Mouse (Mus musculus) hindbrain, postnatal 0 days (tissue): ENCODE results near the gene Tjp3. TPM values are rescaled to one million over a fixed set of nuclear protein-coding genes. Genes with fewer than 3 reads are reported as not detected.
"Not testable (repeated sequence)": the region's sequence is repeated elsewhere in the genome, so short reads cannot be mapped to it uniquely, and the experiment has no call there.

Experiments used
- ATAC-seq: fragments of 200-750 bp; cut with Nextera tagmentation; 2 replicates; pipeline ENCODE4 v1.8.0; 2017; ENCODE audit warnings: mild to moderate bottlenecking, moderate TSS enrichment, moderate library complexity
- DNase-seq: peaks from one replicate; pipeline ENCODE4 v3.0.0-alpha.2; 2015; ENCODE audit warnings: low spot score
- H3K27ac ChIP-seq: fragments of 300-500 bp; sonication (generic); 2 replicates; pipeline ENCODE4 v1.5.1; 2014; ENCODE audit warnings: mild to moderate bottlenecking
- H3K27me3 ChIP-seq: fragments of 300-500 bp; sonication (generic); 2 replicates; pipeline ENCODE4 v1.6.1; 2014; ENCODE audit warnings: low read length, mixed read lengths; ENCODE audit not compliant: insufficient read depth
- H3K36me3 ChIP-seq: fragments of 300-500 bp; sonication (generic); 2 replicates; pipeline ENCODE4 v1.6.1; 2014; ENCODE audit warnings: low read length, mixed read lengths; ENCODE audit not compliant: insufficient read depth
- H3K4me1 ChIP-seq: fragments of 300-500 bp; sonication (generic); 2 replicates; pipeline ENCODE4 v1.6.1; 2014; ENCODE audit warnings: antibody characterized with exemption, low read length, mixed read lengths; ENCODE audit not compliant: insufficient read depth
- H3K4me2 ChIP-seq: fragments of 300-500 bp; sonication (generic); 2 replicates; pipeline ENCODE4 v1.6.1; 2014; ENCODE audit warnings: low read depth, mild to moderate bottlenecking, low read length, moderate library complexity, mixed read lengths
- H3K4me3 ChIP-seq: fragments of 300-500 bp; sonication (generic); 2 replicates; pipeline ENCODE4 v1.5.1; 2014; ENCODE audit warnings: low read length
- H3K9ac ChIP-seq: fragments of 300-500 bp; sonication (generic); replicated peaks from 2 replicates; pipeline ENCODE4 v1.6.1; 2014; ENCODE audit warnings: mild to moderate bottlenecking, low read length, moderate library complexity, mixed read lengths
- H3K9me3 ChIP-seq: fragments of 300-500 bp; sonication (generic); 2 replicates; pipeline ENCODE4 v1.6.1; 2016; ENCODE audit warnings: low read length, mixed read lengths
- CTCF ChIP-seq: IDR thresholded peaks from 2 replicates; pipeline ENCODE4 v1.5.1; 2016; ENCODE audit warnings: antibody characterized with exemption, control low read depth, low read depth
- WGBS: fragments of 180-500 bp; shearing (Covaris S2); extraction: QIAGEN DNeasy Blood & Tissue Kit; methylation state at CpG from one replicate; pipeline ENCODE4 v1.1.7; 2014; 5-methylcytosine and 5-hydroxymethylcytosine counted together
- microRNA-seq, 2 experiments: library from miRNA; unstranded; fragments of <30 nt; microRNA quantifications; one replicate each; pipeline ENCODE4; 2016
- polyA plus RNA-seq: library from polyadenylated mRNA; unstranded; fragments of >200 nt; fragmentation: Nextera tagmentation; extraction: Ambion mirVana; gene quantifications from 2 replicates; pipeline ENCODE4 v1.2.1, GENCODE M21; 2015
- total RNA-seq: library from RNA; depleted of rRNA; stranded (reverse); fragments of >200 nt; gene quantifications from 2 replicates; pipeline ENCODE4 v1.2.3, GENCODE M21; 2014; rRNA removed

Gene Tjp3
- total and polyA plus RNA-seq, 2 experiments from 2014 or later, result 3.9 to 6.0 TPM

- Histone ChIP-seq H3K27me3 (no peaks in the 10 kb centered on the region), H3K9me3 (no peaks in the 10 kb centered on the region), H3K36me3 (no peaks in the 10 kb centered on the region), H3K4me3 (peak overlapping the region; percentile 61), H3K4me2 (peak overlapping the region; percentile 66), H3K4me1 (peaks cover 19% of the 10 kb centered on the region), H3K9ac (peak overlapping the region; percentile 86), H3K27ac (peak overlapping the region; percentile 94)
- TF ChIP-seq CTCF, result no peak
- peak; percentile 63 for DNase-seq
- peak; percentile 27 for ATAC-seq
- whole genome bisulfite sequencing, result 6% methylated on average over 20 of the region's 20 CpGs
Measured at GRCm38 (mm10) chr10:81229735-81230437, 61.5 kb downstream of the Tjp3 start.

GRCm38 (mm10) chr10:81223731-81224130 is 67.7 kb downstream of the Tjp3 start:
- WGBS, result 72% methylated on average over 2 of the region's 2 CpGs

More at GRCm38 (mm10) chr10:81223731-81224130, 67.7 kb downstream of the Tjp3 start:
- ATAC-seq, H3K9ac ChIP-seq, H3K9me3 ChIP-seq, H3K27ac ChIP-seq, H3K4me3 ChIP-seq, H3K4me2 ChIP-seq, H3K27me3 ChIP-seq, H3K4me1 ChIP-seq, DNase-seq: not testable (repeated sequence)
- peaks cover 19% of the 10 kb centered on the region for H3K36me3 ChIP-seq

Small RNA genes within 50 kb of the gene (microRNA-seq; reads per million reads assigned to microRNA genes)
- 8.6 to 10.4 reads per million in 2 experiments for gene Mir3057

Other genes starting within 250 kb of the Tjp3 start
Only the 30 nearest of the 32 such genes appear.
- 73.5 and 79.1 TPM in 2 replicates for gene Thop1, start 221.5 kb downstream of the Tjp3 start, total RNA-seq
- gene Thop1, start 221.5 kb downstream of the Tjp3 start, polyA plus RNA-seq, result 36.4 and 36.9 TPM in 2 replicates
- gene Creb3l3, start 192.7 kb downstream of the Tjp3 start, total RNA-seq, result 0.61 and 1.0 TPM in 2 replicates
- 0.59 and 0.71 TPM in 2 replicates for gene Creb3l3, start 192.7 kb downstream of the Tjp3 start, polyA plus RNA-seq
- 297 and 309 TPM in 2 replicates for gene Map2k2, start 185.7 kb downstream of the Tjp3 start, total RNA-seq
- 196 and 204 TPM in 2 replicates for gene Map2k2, start 185.7 kb downstream of the Tjp3 start, polyA plus RNA-seq
- 37.3 and 38.4 TPM in 2 replicates for gene Zbtb7a, start 156.4 kb downstream of the Tjp3 start, total RNA-seq
- 22.0 and 22.3 TPM in 2 replicates for gene Zbtb7a, start 156.4 kb downstream of the Tjp3 start, polyA plus RNA-seq
- 33.9 and 46.4 TPM in 2 replicates for gene Pias4, start 123.7 kb downstream of the Tjp3 start, total RNA-seq
- 32.0 and 33.7 TPM in 2 replicates for gene Pias4, start 123.7 kb downstream of the Tjp3 start, polyA plus RNA-seq
- gene Eef2, start 115.0 kb downstream of the Tjp3 start, total RNA-seq, result 2,095 and 2,196 TPM in 2 replicates
- 422 and 434 TPM in 2 replicates for gene Eef2, start 115.0 kb downstream of the Tjp3 start, polyA plus RNA-seq
- 69.7 and 80.9 TPM in 2 replicates for gene Dapk3, start 108.6 kb downstream of the Tjp3 start, total RNA-seq
- 52.3 and 56.1 TPM in 2 replicates for gene Dapk3, start 108.6 kb downstream of the Tjp3 start, polyA plus RNA-seq
- gene 4930442H23Rik, start 107.7 kb downstream of the Tjp3 start, total RNA-seq, result not detected in 2 replicates
- gene 4930442H23Rik, start 107.7 kb downstream of the Tjp3 start, polyA plus RNA-seq, result 0.26 TPM in 1 of 2 replicates, not detected in the other
- 0.31 and 0.58 TPM in 2 replicates for gene Nmrk2, start 89.5 kb downstream of the Tjp3 start, total RNA-seq
- 0.15 and 0.25 TPM in 2 replicates for gene Nmrk2, start 89.5 kb downstream of the Tjp3 start, polyA plus RNA-seq
- 169 and 197 TPM in 2 replicates for gene Atcay, start 60.7 kb downstream of the Tjp3 start, total RNA-seq
- gene Atcay, start 60.7 kb downstream of the Tjp3 start, polyA plus RNA-seq, result 66.7 and 70.2 TPM in 2 replicates
- 64.1 and 89.3 TPM in 2 replicates for gene Zfr2, start 58.4 kb downstream of the Tjp3 start, total RNA-seq
- gene Zfr2, start 58.4 kb downstream of the Tjp3 start, polyA plus RNA-seq, result 21.7 and 21.9 TPM in 2 replicates
- gene Matk, start 38.6 kb downstream of the Tjp3 start, total RNA-seq, result 86.9 and 121 TPM in 2 replicates
- 82.3 and 82.7 TPM in 2 replicates for gene Matk, start 38.6 kb downstream of the Tjp3 start, polyA plus RNA-seq
- 106 and 113 TPM in 2 replicates for gene Mrpl54, start 24.6 kb downstream of the Tjp3 start, total RNA-seq
- gene Mrpl54, start 24.6 kb downstream of the Tjp3 start, polyA plus RNA-seq, result 159 and 170 TPM in 2 replicates
- 61.0 and 63.6 TPM in 2 replicates for gene Apba3, start 24.6 kb downstream of the Tjp3 start, total RNA-seq
- gene Apba3, start 24.6 kb downstream of the Tjp3 start, polyA plus RNA-seq, result 24.0 and 27.6 TPM in 2 replicates
- gene Pip5k1c, start 1.4 kb upstream of the Tjp3 start, total RNA-seq, result 223 and 242 TPM in 2 replicates
- gene Pip5k1c, start 1.4 kb upstream of the Tjp3 start, polyA plus RNA-seq, result 97.4 and 108 TPM in 2 replicates
- gene Cactin, start 29.5 kb upstream of the Tjp3 start, total RNA-seq, result 24.3 and 46.2 TPM in 2 replicates
- gene Cactin, start 29.5 kb upstream of the Tjp3 start, polyA plus RNA-seq, result 19.6 and 20.2 TPM in 2 replicates
- gene Tbxa2r, start 37.1 kb upstream of the Tjp3 start, total RNA-seq, result 2.6 TPM in 2 replicates
- gene Tbxa2r, start 37.1 kb upstream of the Tjp3 start, polyA plus RNA-seq, result 4.0 and 4.3 TPM in 2 replicates
- 0.16 TPM in 1 of 2 replicates, not detected in the other for gene Gipc3, start 51.7 kb upstream of the Tjp3 start, total RNA-seq
- gene Gipc3, start 51.7 kb upstream of the Tjp3 start, polyA plus RNA-seq, result not detected in 2 replicates
- 20.8 and 28.5 TPM in 2 replicates for gene Hmg20b, start 58.9 kb upstream of the Tjp3 start, total RNA-seq
- 36.8 and 41.1 TPM in 2 replicates for gene Hmg20b, start 58.9 kb upstream of the Tjp3 start, polyA plus RNA-seq
- gene Mfsd12, start 65.9 kb upstream of the Tjp3 start, total RNA-seq, result 34.4 and 38.1 TPM in 2 replicates
- 13.6 TPM in 2 replicates for gene Mfsd12, start 65.9 kb upstream of the Tjp3 start, polyA plus RNA-seq
- not detected in 2 replicates for gene 4930404N11Rik, start 74.2 kb upstream of the Tjp3 start, total RNA-seq
- gene 4930404N11Rik, start 74.2 kb upstream of the Tjp3 start, polyA plus RNA-seq, result 0.25 and 0.99 TPM in 2 replicates
- 106 and 118 TPM in 2 replicates for gene Fzr1, start 86.9 kb upstream of the Tjp3 start, total RNA-seq
- gene Fzr1, start 86.9 kb upstream of the Tjp3 start, polyA plus RNA-seq, result 131 and 134 TPM in 2 replicates
- 146 TPM in 2 replicates for gene Dohh, start 92.8 kb upstream of the Tjp3 start, total RNA-seq
- gene Dohh, start 92.8 kb upstream of the Tjp3 start, polyA plus RNA-seq, result 111 and 114 TPM in 2 replicates
- 2.1 and 3.3 TPM in 2 replicates for gene Gm48551, start 92.9 kb upstream of the Tjp3 start, total RNA-seq
- gene Gm48551, start 92.9 kb upstream of the Tjp3 start, polyA plus RNA-seq, result 5.3 and 7.0 TPM in 2 replicates
- 7.5 TPM in 2 replicates for gene Gm48552, start 97.4 kb upstream of the Tjp3 start, total RNA-seq
- gene Gm48552, start 97.4 kb upstream of the Tjp3 start, polyA plus RNA-seq, result 2.7 and 4.0 TPM in 2 replicates
- gene Smim24, start 101.5 kb upstream of the Tjp3 start, total RNA-seq, result 2.9 and 3.7 TPM in 2 replicates
- gene Smim24, start 101.5 kb upstream of the Tjp3 start, polyA plus RNA-seq, result 1.4 and 1.7 TPM in 2 replicates
- 17.2 and 26.5 TPM in 2 replicates for gene Nfic, start 164.1 kb upstream of the Tjp3 start, total RNA-seq
- gene Nfic, start 164.1 kb upstream of the Tjp3 start, polyA plus RNA-seq, result 33.8 and 34.6 TPM in 2 replicates
- 93.9 and 128 TPM in 2 replicates for gene Celf5, start 191.1 kb upstream of the Tjp3 start, total RNA-seq
- 40.1 and 43.2 TPM in 2 replicates for gene Celf5, start 191.1 kb upstream of the Tjp3 start, polyA plus RNA-seq
- gene Ncln, start 204.8 kb upstream of the Tjp3 start, total RNA-seq, result 124 and 170 TPM in 2 replicates
- gene Ncln, start 204.8 kb upstream of the Tjp3 start, polyA plus RNA-seq, result 66.3 and 66.5 TPM in 2 replicates
- 0.40 and 1.3 TPM in 2 replicates for gene S1pr4, start 208.6 kb upstream of the Tjp3 start, total RNA-seq
- gene S1pr4, start 208.6 kb upstream of the Tjp3 start, polyA plus RNA-seq, result 0.38 and 0.40 TPM in 2 replicates